Mouse (Mus musculus) CD8-positive naive resting alpha-beta T cell, adult 2 months (primary cell): ENCODE data around the gene Esr1.
"Not testable (repeated sequence)": the region's sequence is repeated elsewhere in the genome, so short reads cannot be mapped to it uniquely, and the experiment has no call there.

ENCODE experiments used
- DNase-seq, 2 experiments: peaks; one replicate each; pipeline ENCODE4 v3.0.0; 2022; ENCODE audit warnings: low read depth in 2 of 2, low spot score in 2 of 2

The Esr1 gene

GRCm38 (mm10) chr10:4619426-4619825 lies 8.0 kb downstream of the Esr1 start:
- not testable (repeated sequence) for DNase-seq

DNA sequence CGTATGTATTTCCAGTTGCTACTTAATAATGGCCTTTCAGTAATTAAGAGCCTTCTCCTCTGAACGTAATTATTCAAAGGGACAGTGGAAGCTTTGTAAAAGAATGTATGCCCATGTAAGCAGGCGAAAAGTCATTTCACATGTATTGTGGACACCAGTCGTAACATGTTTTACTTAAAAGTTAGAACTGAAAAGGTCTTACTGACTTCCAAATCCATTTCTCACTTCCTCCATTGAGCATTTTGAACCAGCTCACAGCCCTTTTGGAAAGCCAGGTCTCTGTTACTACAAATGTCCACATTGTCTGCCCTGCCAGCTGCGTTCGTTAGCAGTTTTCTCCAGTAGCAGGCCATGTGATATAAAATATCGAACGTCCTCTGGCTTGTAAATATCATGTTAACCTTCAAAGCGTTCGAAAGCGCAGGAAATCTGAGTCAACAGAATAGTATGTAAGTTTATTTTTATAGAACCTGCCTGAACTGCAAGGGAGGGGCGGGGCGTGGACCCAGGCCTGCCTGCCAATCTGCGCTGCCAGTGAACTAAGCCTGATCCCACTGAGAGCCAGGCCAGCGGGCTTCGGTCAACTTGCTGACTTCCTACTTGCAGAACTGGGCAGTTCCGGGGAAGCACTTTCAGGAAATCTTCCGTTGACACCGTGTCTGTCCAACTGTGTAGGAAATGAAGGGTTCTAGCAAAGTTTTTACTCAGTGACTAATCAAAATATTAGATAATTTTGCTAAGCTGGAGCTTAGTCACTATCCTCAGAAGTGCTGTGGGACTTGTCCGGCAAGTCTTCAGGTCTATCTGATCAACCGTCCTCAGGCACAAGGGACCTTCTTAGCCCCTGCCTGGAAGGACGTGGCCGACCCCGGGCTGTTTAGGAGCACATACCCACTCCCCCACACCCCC lies 9.5 kb downstream of the Esr1 start:
- no peak for DNase-seq

DNA sequence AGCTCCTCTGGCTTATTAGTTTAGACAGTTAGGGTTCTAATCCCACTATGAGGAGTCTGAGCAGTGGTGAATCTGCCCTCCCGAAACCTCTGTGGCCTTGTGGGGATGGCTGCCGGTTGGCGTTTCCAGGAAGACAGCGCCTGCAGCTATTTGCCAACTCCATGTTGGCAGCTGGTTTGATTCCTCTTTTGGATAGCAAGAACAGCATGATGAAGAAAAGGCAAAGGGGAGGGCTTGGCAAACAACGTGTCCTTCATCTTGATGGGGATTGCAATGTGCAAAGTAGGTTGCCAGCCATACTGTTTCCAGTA lies 10.1 kb downstream of the Esr1 start:
- DNase-seq: no peak

DNA sequence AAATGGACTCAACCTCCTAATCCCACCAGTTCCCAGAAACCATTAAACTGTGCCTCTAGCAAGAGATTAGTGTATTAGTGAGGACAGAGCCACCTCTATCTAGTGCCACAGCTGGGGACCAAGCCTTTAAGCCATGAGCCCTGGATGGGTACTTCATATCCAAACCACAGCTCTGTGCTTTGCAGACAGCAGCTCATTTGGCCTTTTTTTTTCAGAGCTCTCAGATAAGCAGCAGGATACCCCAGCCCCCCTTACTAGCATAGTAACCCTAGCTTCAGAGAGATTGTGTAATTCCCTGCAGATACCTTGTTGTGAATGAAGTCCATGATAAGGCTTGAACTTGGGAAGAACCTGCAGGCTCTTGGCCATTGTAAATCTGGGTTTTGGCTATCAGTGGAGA lies 11.9 kb downstream of the Esr1 start:
- DNase-seq: no peak

DNA sequence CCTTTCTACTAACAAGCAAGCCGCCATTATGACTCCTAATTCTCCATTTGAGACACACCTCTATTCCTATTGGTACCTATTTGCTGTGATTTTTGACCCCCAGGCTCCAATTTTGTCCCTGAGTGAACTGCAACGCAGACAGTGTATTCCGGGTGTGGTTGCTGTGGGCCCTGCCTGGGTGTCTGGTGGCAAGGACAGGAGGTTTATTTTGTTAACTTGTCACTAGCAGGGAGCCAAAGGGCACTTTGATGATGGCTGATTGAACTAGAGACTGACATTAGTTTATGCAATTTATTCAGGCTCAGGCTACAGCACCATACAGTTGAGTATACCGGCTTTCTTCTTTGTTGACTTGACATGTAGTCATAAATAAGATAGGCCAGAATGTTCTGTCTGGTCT lies 13.2 kb downstream of the Esr1 start:
- no peak for DNase-seq

- DNase-seq: no peak
These were observed 13.9 kb downstream of the Esr1 start for GRCm38 (mm10) chr10:4625300-4625699.

DNA sequence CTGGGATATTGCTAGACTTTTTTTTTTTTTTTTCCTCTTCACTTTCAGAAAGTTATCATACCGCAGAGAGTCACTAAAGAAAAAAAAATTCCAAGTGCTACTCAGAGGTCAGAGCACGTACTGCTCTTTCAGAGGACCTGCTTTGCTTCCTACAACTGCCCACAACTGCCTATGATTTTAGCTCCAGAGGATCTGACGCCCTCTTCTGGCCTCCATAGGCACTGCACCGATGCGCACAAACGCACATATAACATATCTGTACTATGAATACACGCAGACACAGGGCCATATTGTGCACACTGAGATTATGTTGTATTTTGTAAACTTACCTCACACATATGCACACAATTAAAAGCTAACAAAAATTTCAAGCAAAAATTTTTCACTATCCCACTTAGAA lies 15.0 kb downstream of the Esr1 start:
- no peak for DNase-seq

DNA sequence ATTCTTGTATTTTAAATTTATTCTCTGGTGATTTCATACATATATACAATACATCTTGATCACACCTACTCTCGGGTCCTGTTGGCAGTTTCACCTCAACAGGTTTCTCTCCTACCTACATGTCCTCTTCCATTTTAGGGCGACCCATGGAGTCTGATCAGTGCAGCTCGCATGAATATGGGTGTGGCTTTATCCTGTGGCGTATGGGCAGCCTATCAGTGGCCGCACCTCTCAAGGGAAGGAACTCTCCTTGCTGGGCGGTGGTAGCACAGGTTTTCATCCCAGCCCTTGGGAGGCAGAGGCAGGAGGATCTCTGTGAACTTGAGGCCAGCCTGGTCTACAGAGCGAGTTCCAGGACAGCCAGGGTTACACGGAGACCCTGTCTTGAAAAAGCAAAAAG lies 15.6 kb downstream of the Esr1 start:
- DNase-seq: no peak

DNA sequence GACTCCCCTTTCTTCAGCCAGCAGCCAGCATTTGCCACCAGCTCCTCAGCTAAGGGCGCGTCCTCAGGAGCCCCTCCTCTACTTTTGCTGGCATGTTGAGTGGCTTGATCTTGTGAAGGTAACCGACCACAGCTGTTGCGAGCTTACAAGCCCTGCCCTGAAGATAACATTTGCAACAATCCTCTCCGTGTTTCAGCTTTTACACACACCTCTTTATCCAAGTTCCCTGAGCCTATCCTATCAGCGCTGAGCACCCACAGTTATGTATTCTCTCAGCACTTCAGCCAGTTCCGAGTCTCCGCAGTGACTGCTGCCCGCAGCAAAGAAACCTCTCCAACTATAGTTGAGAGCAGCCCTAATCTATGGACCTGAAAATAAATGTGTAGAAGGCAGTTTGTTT lies 16.0 kb downstream of the Esr1 start:
- no peak for DNase-seq

DNA sequence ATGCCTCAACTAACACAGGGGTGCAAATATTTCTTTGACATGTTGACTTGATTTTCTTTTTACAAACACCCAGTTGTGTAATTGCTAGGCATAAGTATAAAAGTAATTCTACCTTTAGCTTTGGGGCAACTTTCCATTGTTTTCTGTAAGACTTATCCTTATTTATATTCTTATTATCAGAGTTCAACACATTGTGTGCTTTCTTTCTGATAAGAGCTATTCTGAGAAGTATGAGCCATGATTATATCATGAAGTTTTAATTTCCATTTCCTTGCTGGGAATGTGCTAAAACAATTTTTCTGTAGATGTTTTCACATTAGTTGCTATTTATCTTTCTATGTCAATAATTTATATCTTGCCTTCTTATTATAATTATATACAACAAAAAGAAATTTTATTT lies 17.9 kb downstream of the Esr1 start:
- DNase-seq: no peak

GRCm38 (mm10) chr10:4632211-4632704 lies 20.9 kb downstream of the Esr1 start:
- peak; percentile 19 to 36 for DNase-seq

- DNase-seq: no peak
These were observed 22.1 kb downstream of the Esr1 start for GRCm38 (mm10) chr10:4633287-4634030.

DNA sequence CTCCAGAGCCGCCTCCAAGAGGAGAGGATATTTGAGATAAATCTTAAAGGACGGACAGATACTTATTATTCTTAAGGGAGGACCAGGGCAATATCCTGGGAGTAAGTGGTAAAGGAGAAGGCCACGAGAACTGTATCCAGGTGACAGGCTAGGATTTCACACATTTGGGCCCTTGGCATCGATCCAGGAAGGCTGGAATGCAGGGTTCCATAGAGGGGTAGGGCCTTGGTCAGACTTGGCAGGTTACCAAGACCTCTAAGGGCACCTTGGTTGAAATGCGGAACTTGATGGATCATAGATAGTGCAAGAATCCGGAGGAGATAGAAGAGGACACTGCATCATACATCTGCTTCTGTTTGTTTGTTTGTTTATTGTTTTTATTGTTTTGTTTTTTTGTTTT lies 24.3 kb downstream of the Esr1 start:
- DNase-seq: no peak

DNA sequence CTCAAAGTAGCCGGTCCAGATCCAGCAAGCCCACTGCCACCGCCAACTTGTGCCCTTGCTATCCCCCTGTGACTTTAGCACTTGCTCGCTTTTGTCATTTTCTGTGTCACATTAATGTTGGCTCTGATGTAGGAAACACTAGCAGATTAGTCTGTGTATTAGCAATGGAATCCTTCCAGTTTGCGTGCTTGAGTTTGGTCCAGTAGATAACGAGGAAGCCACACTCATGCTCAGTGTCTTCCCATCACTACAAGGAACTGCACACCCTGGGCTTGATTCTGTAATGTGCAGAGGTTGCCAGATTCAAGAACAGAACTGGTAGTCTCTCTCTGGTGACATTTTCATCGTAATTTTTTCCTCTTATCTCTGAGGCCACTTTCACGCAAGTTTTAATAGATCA lies 34.7 kb downstream of the Esr1 start:
- DNase-seq: no peak

GRCm38 (mm10) chr10:4646851-4647250 lies 35.5 kb downstream of the Esr1 start:
- no peak for DNase-seq

DNA sequence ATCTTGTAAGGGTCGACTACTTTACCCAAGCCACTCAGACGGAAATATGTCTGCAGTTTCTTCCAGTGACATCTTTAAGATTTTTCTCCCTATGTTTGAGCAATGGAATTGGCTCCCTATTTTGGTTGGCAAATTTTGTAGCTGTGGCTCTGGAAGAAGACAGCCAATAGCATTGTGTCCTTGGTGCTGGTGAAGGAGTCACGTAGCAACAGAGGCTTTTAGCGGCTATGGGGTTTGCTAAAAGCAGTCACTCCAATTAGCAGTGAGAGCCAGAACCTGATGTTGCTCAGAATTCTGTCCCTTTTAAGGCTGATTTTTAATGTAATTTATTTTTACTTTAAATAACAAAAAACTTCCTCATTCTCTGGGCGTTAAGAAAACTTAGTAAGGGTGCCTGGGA lies 54.0 kb downstream of the Esr1 start:
- DNase-seq: no peak

DNA sequence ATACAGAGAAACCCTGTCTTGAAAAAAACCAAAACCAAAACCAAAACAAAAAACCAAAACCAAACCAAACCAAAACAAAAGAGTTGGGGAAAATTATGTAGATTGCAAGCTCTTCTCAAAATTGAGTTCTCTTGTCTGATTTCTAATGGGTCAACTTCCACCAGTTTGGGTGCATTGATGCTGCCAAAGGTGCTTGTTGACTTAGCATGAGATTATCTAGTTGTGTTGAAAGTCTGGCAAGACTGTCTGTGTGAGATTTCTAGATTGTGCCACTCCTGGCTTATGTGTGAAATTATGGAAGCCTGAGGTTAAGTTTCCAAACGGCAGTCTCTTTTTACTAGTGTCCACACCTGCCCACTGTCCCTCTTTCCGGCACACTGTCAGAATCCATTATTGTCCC lies 55.6 kb downstream of the Esr1 start:
- no peak for DNase-seq

DNA sequence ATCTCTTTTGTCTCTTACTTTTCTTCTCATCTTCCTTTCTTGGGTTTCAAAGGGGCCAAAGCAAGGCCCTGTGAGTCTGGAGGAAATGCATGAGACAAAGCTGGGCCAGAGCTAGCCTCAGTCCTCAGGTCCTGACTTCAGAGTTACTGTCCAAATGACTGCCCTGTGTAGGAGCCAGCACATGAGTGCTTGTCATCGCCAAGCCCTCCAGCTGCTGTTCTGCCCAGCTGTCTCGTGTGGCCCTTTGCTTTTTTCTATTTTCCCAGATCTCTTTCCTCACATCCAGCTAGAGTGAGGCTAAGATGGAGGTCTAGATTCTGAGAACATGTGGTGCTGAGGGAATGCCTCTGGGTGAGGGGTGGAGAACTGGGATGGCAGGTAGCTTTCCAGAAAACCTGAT lies 58.7 kb downstream of the Esr1 start:
- no peak for DNase-seq

- no peak for DNase-seq
These were observed 60.5 kb downstream of the Esr1 start for GRCm38 (mm10) chr10:4671876-4672275.

- no peak for DNase-seq
These were observed 62.0 kb downstream of the Esr1 start for GRCm38 (mm10) chr10:4673311-4673816.

DNA sequence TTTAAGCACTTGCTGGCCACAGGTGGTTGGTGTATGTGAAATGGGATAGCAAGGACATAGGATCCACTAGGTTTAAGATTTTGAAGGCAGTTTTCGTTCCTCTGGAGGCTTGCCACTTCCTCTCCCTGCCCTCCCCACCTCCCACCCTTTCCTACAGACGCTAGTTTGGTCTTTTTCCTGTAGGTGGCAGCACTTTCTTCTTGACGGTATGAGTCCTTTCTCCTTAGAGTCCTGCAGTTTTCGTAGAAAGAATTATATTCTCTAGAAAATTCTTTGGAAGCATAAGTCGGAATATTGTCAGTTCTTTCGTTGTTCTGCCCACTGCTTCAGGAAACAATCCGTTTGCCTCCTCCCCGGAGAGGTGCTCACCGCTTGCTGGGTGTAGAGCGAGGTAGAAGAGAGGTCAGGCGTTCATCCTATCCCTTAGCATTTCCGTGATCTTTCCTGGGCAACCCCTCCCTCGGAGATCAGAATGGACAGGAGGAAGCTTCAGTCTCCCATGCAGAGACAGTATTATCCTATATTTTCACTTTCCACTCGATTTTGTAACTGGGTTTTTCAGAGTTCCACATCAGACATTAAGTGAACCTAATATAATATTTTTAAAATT lies 63.7 kb downstream of the Esr1 start:
- peak in 1 of 2 experiments; percentile 18 for DNase-seq

GRCm38 (mm10) chr10:4683106-4683505 lies 71.7 kb downstream of the Esr1 start:
- no peak for DNase-seq
